Mouse (Mus musculus) stomach, postnatal 0 days (tissue): ENCODE measurements around the gene Sardh. TPM values are rescaled to one million over a fixed set of nuclear protein-coding genes. Genes with fewer than 3 reads are reported as not detected.

Experiments
- ATAC-seq: fragments of 200-750 bp; cut with Nextera tagmentation; 2 replicates; pipeline ENCODE4 v1.8.0; 2017; ENCODE audit not compliant: low FRiP score, low TSS enrichment
- DNase-seq: peaks from one replicate; pipeline ENCODE4 v3.0.0-alpha.2; 2016; ENCODE audit warnings: low spot score
- H3K27ac ChIP-seq: fragments of 300-500 bp; sonication (generic); replicated peaks from 2 replicates; pipeline ENCODE4 v1.5.1; 2014; ENCODE audit warnings: mild to moderate bottlenecking, control low read depth
- H3K27me3 ChIP-seq: fragments of 300-500 bp; sonication (generic); 2 replicates; pipeline ENCODE4 v1.6.1; 2014; ENCODE audit warnings: low read length; ENCODE audit not compliant: control insufficient read depth, insufficient read depth
- H3K36me3 ChIP-seq: fragments of 300-500 bp; sonication (generic); 2 replicates; pipeline ENCODE4 v1.6.1; 2014; ENCODE audit warnings: low read length, mixed read lengths; ENCODE audit not compliant: control insufficient read depth, insufficient read depth
- H3K4me1 ChIP-seq: fragments of 300-500 bp; sonication (generic); replicated peaks from 2 replicates; pipeline ENCODE4 v1.6.1; 2014; ENCODE audit warnings: antibody characterized with exemption; ENCODE audit not compliant: control insufficient read depth, insufficient read depth
- H3K4me2 ChIP-seq: fragments of 300-500 bp; sonication (generic); replicated peaks from 2 replicates; pipeline ENCODE4 v1.6.1; 2014; ENCODE audit warnings: low read depth, mild to moderate bottlenecking, control low read depth, moderate library complexity
- H3K4me3 ChIP-seq: fragments of 300-500 bp; sonication (generic); 2 replicates; pipeline ENCODE4 v1.5.1; 2014; ENCODE audit warnings: low read depth, low read length, control low read depth
- H3K9ac ChIP-seq: fragments of 300-500 bp; sonication (generic); 2 replicates; pipeline ENCODE4 v1.6.1; 2014; ENCODE audit warnings: mild to moderate bottlenecking, low read length, control low read depth, mixed read lengths
- H3K9me3 ChIP-seq: fragments of 300-500 bp; sonication (generic); 2 replicates; pipeline ENCODE4 v1.6.1; 2016; ENCODE audit warnings: low read length; ENCODE audit not compliant: control insufficient read depth
- CTCF ChIP-seq: IDR thresholded peaks from 2 replicates; pipeline ENCODE4 v1.5.1; 2016; ENCODE audit warnings: antibody characterized with exemption, low read depth, mild to moderate bottlenecking, moderate library complexity
- EP300 ChIP-seq: optimal IDR thresholded peaks from 2 replicates; pipeline ENCODE3; 2016; ENCODE audit warnings: antibody characterized with exemption
- WGBS: fragments of 180-500 bp; shearing (Covaris S2); extraction: QIAGEN DNeasy Blood & Tissue Kit; methylation state at CpG from one replicate; pipeline ENCODE4 v1.1.7; 2014; 5-methylcytosine and 5-hydroxymethylcytosine counted together
- polyA plus RNA-seq: library from polyadenylated mRNA; unstranded; fragments of >200 nt; fragmentation: Nextera tagmentation; extraction: Ambion mirVana; gene quantifications from 2 replicates; pipeline ENCODE4 v1.2.1, GENCODE M21; 2015

Sardh gene
- polyA plus RNA-seq, 1 experiment from 2014 or later, result 8.9 TPM

DNA sequence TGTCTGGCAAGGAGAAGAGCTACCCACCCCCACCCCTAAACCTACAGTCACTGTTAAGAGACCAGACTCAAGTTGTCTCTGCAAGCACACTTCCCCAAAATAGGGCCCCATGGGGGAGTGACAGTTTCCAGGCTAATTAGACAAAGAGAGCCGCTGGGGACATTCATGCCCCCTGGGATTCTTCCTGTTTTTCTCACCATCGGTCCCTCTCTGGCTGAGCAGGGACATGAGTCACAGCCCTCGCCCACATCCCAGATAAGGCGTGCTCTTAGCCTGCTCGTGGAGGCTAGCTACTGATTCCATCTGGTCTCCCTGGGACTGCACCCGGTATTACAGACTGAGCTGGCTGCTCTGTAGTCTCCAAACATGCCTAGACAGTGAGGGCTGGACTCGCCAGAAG lies 15.8 kb downstream of the Sardh start:
- Histone ChIP-seq H3K4me3 (no peak overlapping the region), H3K27ac (no peak overlapping the region), H3K9me3 (no peaks in the 10 kb centered on the region), H3K9ac (peak overlapping the region; percentile 35; the same call in 1 of the 2 replicates), H3K4me1 (no peaks in the 10 kb centered on the region; the same call in 1 of the 2 replicates), H3K27me3 (no peaks in the 10 kb centered on the region), H3K36me3 (no peaks in the 10 kb centered on the region), H3K4me2 (no peak overlapping the region)
- DNase-seq (no peak), ATAC-seq (peak; percentile 49; the same call in 1 of the 2 replicates)
- WGBS, result 20% methylated on average over 7 of the region's 7 CpGs
- TF ChIP-seq CTCF, result no peak

DNA sequence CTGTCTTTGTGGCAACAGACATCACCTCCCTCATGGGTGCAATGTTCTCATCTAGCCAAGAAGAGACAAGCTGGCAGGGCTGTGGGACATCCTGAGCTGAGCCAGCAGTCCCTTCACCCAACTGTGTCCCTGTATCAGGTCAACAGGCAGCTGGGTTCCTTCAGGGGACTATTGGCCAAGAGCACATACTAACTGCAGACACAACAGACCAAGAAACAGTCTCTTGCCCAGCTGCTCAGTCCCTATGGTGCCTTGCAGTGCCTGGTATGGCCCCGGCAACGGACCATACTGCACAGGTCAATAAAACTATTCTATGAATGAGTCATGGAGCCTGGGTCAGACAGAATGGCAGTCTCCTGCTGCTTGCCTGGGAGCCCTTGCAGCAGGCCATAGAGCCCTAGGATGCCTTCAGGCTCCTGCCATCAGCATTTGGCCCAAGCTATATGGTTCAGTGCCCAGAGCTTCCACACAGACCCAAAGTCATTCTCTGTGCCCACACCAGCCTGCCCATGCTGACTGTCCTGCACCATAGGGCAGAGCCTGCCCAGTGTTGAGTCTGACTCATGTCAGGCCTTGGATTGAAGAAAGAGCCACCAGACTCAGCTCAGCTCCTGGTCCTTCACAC lies 18.5 kb downstream of the Sardh start:
- no peak overlapping the region for H3K27ac ChIP-seq
- no peaks in the 10 kb centered on the region for H3K9me3 ChIP-seq
- no peak for TF ChIP-seq EP300
- no peak for TF ChIP-seq CTCF
- H3K4me2 ChIP-seq, result no peak overlapping the region
- WGBS, result 78% methylated on average over 2 of the region's 2 CpGs
- DNase-seq (no peak), ATAC-seq (no peak)
- H3K4me3 ChIP-seq, result no peak overlapping the region
- no peaks in the 10 kb centered on the region for H3K27me3 ChIP-seq
- H3K9ac ChIP-seq, result no peak overlapping the region
- H3K36me3 ChIP-seq, result no peaks in the 10 kb centered on the region
- H3K4me1 ChIP-seq, result no peaks in the 10 kb centered on the region; the same call in 1 of the 2 replicates

DNA sequence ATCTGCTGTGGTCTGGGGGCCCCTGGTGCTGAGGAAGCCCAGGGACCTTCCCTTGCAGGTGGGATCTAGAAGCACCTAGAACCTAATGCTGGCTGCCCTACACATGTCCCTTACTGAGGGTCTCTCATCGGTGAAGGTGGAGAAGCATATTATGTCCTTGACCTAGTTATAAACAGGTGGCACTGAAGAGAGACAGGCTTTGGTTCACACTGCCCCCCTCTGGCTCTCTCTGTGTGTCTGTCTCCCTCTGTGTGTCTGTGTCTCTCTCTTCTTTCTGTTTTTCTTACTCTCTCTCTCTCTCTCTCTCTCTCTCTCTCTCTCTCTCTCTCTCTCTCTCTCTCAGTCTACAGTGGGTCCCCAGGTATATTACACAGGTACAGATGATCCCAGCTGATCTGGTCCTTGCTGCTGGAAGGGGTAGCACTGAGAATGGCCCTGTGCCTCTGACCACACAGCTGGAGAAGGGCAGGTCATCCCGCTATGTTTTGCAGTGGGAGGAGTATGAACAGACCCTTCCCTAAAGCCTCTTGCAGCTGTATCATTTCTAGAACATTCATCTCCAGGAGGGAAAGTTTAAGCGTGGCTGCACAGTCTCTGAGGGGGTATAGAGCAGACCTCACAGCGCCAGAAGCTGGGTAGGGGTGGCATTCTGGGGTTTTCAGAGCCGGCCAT lies 19.2 kb downstream of the Sardh start:
- WGBS, result 82% methylated on average over 5 of the region's 5 CpGs
- ATAC-seq (no peak), DNase-seq (no peak)
- no peaks in the 10 kb centered on the region for H3K36me3 ChIP-seq
- no peaks in the 10 kb centered on the region for H3K27me3 ChIP-seq
- no peaks in the 10 kb centered on the region; the same call in 1 of the 2 replicates for H3K4me1 ChIP-seq
- H3K4me3 ChIP-seq, result no peak overlapping the region
- no peak overlapping the region for H3K4me2 ChIP-seq
- H3K27ac ChIP-seq, result no peak overlapping the region
- H3K9ac ChIP-seq, result no peak overlapping the region
- 0 out of 2 replicates have a peak, but pooled peaks have one; percentile 15 for TF ChIP-seq CTCF
- TF ChIP-seq EP300, result no peak
- H3K9me3 ChIP-seq, result no peaks in the 10 kb centered on the region

DNA sequence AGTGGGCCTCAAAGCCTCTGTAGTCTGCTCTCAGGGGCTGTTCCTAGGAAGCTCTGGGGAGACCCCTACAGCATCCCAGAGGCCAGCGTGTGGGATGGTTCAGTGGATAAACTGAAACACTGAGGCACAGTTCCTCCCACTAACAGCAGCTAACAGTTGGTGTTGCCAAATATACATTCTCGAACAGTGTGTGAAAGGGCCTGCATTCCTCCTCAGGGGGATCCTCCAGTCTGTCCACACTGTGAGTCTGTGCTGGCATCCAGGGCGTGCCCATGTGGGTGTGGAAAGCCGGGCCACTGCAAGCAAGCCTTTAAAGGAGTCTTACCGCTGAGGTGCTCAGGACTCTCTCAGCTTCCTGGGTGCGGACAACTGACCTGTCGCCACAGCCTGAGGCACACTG lies 21.6 kb downstream of the Sardh start:
- no peak for DNase-seq
- no peak overlapping the region for H3K4me3 ChIP-seq
- no peaks in the 10 kb centered on the region for H3K9me3 ChIP-seq
- TF ChIP-seq EP300, result no peak
- no peak for TF ChIP-seq CTCF
- H3K27me3 ChIP-seq, result no peaks in the 10 kb centered on the region
- H3K4me2 ChIP-seq, result no peak overlapping the region
- no peaks in the 10 kb centered on the region for H3K36me3 ChIP-seq
- no peak overlapping the region for H3K27ac ChIP-seq
- 53% methylated on average over 7 of the region's 7 CpGs for WGBS
- H3K4me1 ChIP-seq, result no peaks in the 10 kb centered on the region
- no peak for ATAC-seq
- no peak overlapping the region for H3K9ac ChIP-seq

DNA sequence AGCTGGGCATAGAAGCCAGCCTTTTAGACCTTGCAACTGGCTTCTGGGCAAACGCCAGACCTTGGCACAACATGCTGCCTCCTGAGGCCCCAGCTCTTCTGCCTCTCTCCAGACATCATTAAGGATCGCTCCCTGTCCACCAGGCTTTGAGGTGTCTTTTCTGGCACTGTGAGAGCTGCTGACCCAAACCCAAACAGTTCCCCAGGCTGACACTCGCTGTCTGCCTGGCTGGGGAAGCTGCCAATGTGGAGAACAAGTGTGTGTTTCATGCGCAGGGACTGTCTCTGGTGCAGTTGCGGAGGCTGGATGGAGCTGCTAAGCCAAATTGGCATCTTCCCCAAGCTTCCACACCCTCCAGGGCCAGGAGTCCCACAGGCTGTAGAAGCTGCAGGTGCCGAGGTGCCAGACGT lies 25.1 kb downstream of the Sardh start:
- no peak overlapping the region for H3K27ac ChIP-seq
- no peak for ATAC-seq
- H3K4me2 ChIP-seq, result no peak overlapping the region
- H3K4me1 ChIP-seq, result no peaks in the 10 kb centered on the region
- DNase-seq, result no peak
- H3K9ac ChIP-seq, result no peak overlapping the region
- no peaks in the 10 kb centered on the region for H3K9me3 ChIP-seq
- no peak for TF ChIP-seq CTCF
- no peak for TF ChIP-seq EP300
- H3K27me3 ChIP-seq, result no peaks in the 10 kb centered on the region
- no peak overlapping the region for H3K4me3 ChIP-seq
- WGBS, result 73% methylated on average over 7 of the region's 7 CpGs
- H3K36me3 ChIP-seq, result no peaks in the 10 kb centered on the region

DNA sequence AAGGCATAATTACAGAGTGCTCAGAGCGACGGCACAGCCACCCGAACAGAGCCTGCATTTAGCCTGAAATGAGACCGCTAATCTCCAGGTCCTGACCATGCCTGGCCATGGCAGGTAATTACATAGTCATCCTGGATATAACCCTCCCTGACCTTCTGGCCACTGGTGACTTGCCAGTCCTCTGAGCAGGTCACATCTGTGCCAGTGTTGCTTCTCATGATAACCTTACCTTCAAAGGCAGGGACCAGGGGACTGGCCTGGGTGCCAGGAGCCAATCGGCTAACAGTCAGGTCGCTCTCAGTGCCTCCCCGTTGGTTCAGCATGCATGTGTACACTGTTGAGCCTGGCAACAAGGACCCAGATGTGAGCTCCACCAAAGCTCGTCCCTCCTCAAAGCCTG lies 29.6 kb downstream of the Sardh start:
- no peak overlapping the region for H3K27ac ChIP-seq
- DNase-seq (no peak), ATAC-seq (0 out of 2 replicates have a peak, but pooled peaks have one; percentile 18)
- no peak overlapping the region for H3K9ac ChIP-seq
- no peak overlapping the region for H3K4me3 ChIP-seq
- H3K27me3 ChIP-seq, result no peaks in the 10 kb centered on the region
- no peaks in the 10 kb centered on the region for H3K4me1 ChIP-seq
- no peaks in the 10 kb centered on the region for H3K9me3 ChIP-seq
- H3K36me3 ChIP-seq, result peaks cover 3% of the 10 kb centered on the region; the same call in 1 of the 2 replicates
- TF ChIP-seq CTCF (no peak), EP300 (no peak)
- 87% methylated on average over 8 of the region's 8 CpGs for WGBS
- H3K4me2 ChIP-seq, result no peak overlapping the region
